Mouse (Mus musculus) midbrain, embryonic 13.5 days (tissue): Measurements from ENCODE around the gene Aadacl2. TPM values are rescaled to one million over a fixed set of nuclear protein-coding genes. Genes with fewer than 3 reads are reported as not detected.

Experiments
- ATAC-seq: fragments of 200-750 bp; cut with Nextera tagmentation; 2 replicates; pipeline ENCODE4 v1.8.0; 2017; ENCODE audit warnings: mild to moderate bottlenecking, moderate TSS enrichment, moderate library complexity
- H3K27ac ChIP-seq: fragments of 300-500 bp; sonication (generic); 2 replicates; pipeline ENCODE4 v1.5.1; 2015; ENCODE audit warnings: inconsistent platforms, mild to moderate bottlenecking, moderate library complexity
- H3K27me3 ChIP-seq: fragments of 300-500 bp; sonication (generic); 2 replicates; pipeline ENCODE4 v1.6.1; 2015; ENCODE audit warnings: mild to moderate bottlenecking, inconsistent platforms
- H3K36me3 ChIP-seq: fragments of 300-500 bp; sonication (generic); 2 replicates; pipeline ENCODE4 v1.6.1; 2015; ENCODE audit warnings: mild to moderate bottlenecking, inconsistent platforms
- H3K4me1 ChIP-seq: fragments of 300-500 bp; sonication (generic); replicated peaks from 2 replicates; pipeline ENCODE4 v1.6.1; 2015; ENCODE audit warnings: inconsistent platforms
- H3K4me2 ChIP-seq: fragments of 300-500 bp; sonication (generic); replicated peaks from 2 replicates; pipeline ENCODE4 v1.6.1; 2015; ENCODE audit warnings: moderate library complexity, mild to moderate bottlenecking, inconsistent platforms
- H3K4me3 ChIP-seq: fragments of 300-500 bp; sonication (generic); replicated peaks from 2 replicates; pipeline ENCODE4 v1.5.1; 2015; ENCODE audit warnings: mild to moderate bottlenecking, inconsistent platforms
- H3K9ac ChIP-seq: fragments of 300-500 bp; sonication (generic); replicated peaks from 2 replicates; pipeline ENCODE4 v1.6.1; 2015; ENCODE audit warnings: mild to moderate bottlenecking, inconsistent platforms
- H3K9me3 ChIP-seq: fragments of 300-500 bp; sonication (generic); 2 replicates; pipeline ENCODE4 v1.6.1; 2016; ENCODE audit warnings: mild to moderate bottlenecking, inconsistent platforms
- WGBS: fragments of 180-500 bp; shearing (Covaris S2); methylation state at CpG from one replicate; pipeline ENCODE4 v1.1.7; 2015; 5-methylcytosine and 5-hydroxymethylcytosine counted together
- polyA plus RNA-seq: library from polyadenylated mRNA; unstranded; fragments of >200 nt; fragmentation: Nextera tagmentation; extraction: Ambion mirVana; gene quantifications from 2 replicates; pipeline ENCODE4 v1.2.1, GENCODE M21; 2015

Aadacl2 gene
- polyA plus RNA-seq = not detected in 2 replicates

GRCm38 (mm10) chr3:60006443-60006842 lies at the start of gene Aadacl2:
Gene Aadacl2 (plus strand): TSS chr3:60006743.
- 87% methylated on average over 1 of the region's 1 CpGs for WGBS
- Histone ChIP-seq H3K9me3 (no peaks in the 10 kb centered on the region), H3K27ac (no peak within 1 kb of the TSS), H3K4me2 (no peak within 1 kb of the TSS), H3K27me3 (no peaks in the 10 kb centered on the region), H3K4me3 (no peak within 1 kb of the TSS), H3K9ac (no peak within 1 kb of the TSS), H3K4me1 (no peaks in the 10 kb centered on the region), H3K36me3 (no peaks in the 10 kb centered on the region)
- ATAC-seq = no peak

GRCm38 (mm10) chr3:59970891-59971290 lies 35.7 kb upstream of the Aadacl2 start:
- WGBS = 80% methylated on average over 5 of the region's 5 CpGs
- no peak overlapping the region for H3K4me2 ChIP-seq
- no peak overlapping the region for H3K27ac ChIP-seq
- no peaks in the 10 kb centered on the region for H3K27me3 ChIP-seq
- no peak overlapping the region for H3K9ac ChIP-seq
- no peak for ATAC-seq
- no peaks in the 10 kb centered on the region for H3K36me3 ChIP-seq
- no peaks in the 10 kb centered on the region for H3K9me3 ChIP-seq
- no peaks in the 10 kb centered on the region for H3K4me1 ChIP-seq
- H3K4me3 ChIP-seq = no peak overlapping the region

GRCm38 (mm10) chr3:59974591-59974990 lies 32.0 kb upstream of the Aadacl2 start:
- Histone ChIP-seq H3K4me3 (no peak overlapping the region), H3K27ac (no peak overlapping the region), H3K36me3 (no peaks in the 10 kb centered on the region), H3K4me1 (no peaks in the 10 kb centered on the region), H3K4me2 (no peak overlapping the region), H3K9me3 (no peaks in the 10 kb centered on the region), H3K27me3 (no peaks in the 10 kb centered on the region), H3K9ac (no peak overlapping the region)
- no peak for ATAC-seq

GRCm38 (mm10) chr3:60003622-60004021 lies 2.9 kb upstream of the Aadacl2 start:
- H3K27me3 ChIP-seq = no peaks in the 10 kb centered on the region
- H3K4me3 ChIP-seq = no peak overlapping the region
- no peak overlapping the region for H3K4me2 ChIP-seq
- no peak overlapping the region for H3K9ac ChIP-seq
- H3K9me3 ChIP-seq = no peaks in the 10 kb centered on the region
- no peak overlapping the region for H3K27ac ChIP-seq
- no peak for ATAC-seq
- no peaks in the 10 kb centered on the region for H3K36me3 ChIP-seq
- no peaks in the 10 kb centered on the region for H3K4me1 ChIP-seq

GRCm38 (mm10) chr3:60025417-60025816 lies 18.9 kb downstream of the Aadacl2 start, which contains the start of gene Aadac:
Gene Aadac (plus strand): TSS chr3:60025717.
- Histone ChIP-seq H3K4me1 (no peaks in the 10 kb centered on the region), H3K9ac (no peak within 1 kb of the TSS), H3K4me2 (no peak within 1 kb of the TSS), H3K36me3 (no peaks in the 10 kb centered on the region), H3K4me3 (no peak within 1 kb of the TSS), H3K9me3 (no peaks in the 10 kb centered on the region), H3K27me3 (no peaks in the 10 kb centered on the region), H3K27ac (no peak within 1 kb of the TSS)
- ATAC-seq = no peak
- 75% methylated on average over 1 of the region's 1 CpGs for WGBS

GRCm38 (mm10) chr3:60031511-60031910 lies 25.0 kb downstream of the Aadacl2 start:
- Histone ChIP-seq H3K4me3 (no peak overlapping the region), H3K4me1 (no peaks in the 10 kb centered on the region), H3K27me3 (no peaks in the 10 kb centered on the region), H3K9ac (no peak overlapping the region), H3K36me3 (no peaks in the 10 kb centered on the region), H3K9me3 (no peaks in the 10 kb centered on the region), H3K27ac (no peak overlapping the region), H3K4me2 (no peak overlapping the region)
- 93% methylated on average over 4 of the region's 4 CpGs for WGBS
- no peak for ATAC-seq

GRCm38 (mm10) chr3:60046221-60046913 lies 39.8 kb downstream of the Aadacl2 start:
- no peak overlapping the region for H3K9ac ChIP-seq
- H3K4me2 ChIP-seq = no peak overlapping the region
- H3K4me3 ChIP-seq = no peak overlapping the region
- H3K36me3 ChIP-seq = no peaks in the 10 kb centered on the region
- H3K9me3 ChIP-seq = no peaks in the 10 kb centered on the region
- no peaks in the 10 kb centered on the region for H3K27me3 ChIP-seq
- no peak overlapping the region for H3K27ac ChIP-seq
- no peak for ATAC-seq
- 88% methylated on average over 3 of the region's 3 CpGs for WGBS
- H3K4me1 ChIP-seq = no peaks in the 10 kb centered on the region

GRCm38 (mm10) chr3:60053231-60053927 lies 46.8 kb downstream of the Aadacl2 start:
- H3K4me3 ChIP-seq = no peak overlapping the region
- no peak overlapping the region for H3K4me2 ChIP-seq
- H3K36me3 ChIP-seq = no peaks in the 10 kb centered on the region
- no peak overlapping the region for H3K27ac ChIP-seq
- no peaks in the 10 kb centered on the region for H3K9me3 ChIP-seq
- no peaks in the 10 kb centered on the region for H3K27me3 ChIP-seq
- H3K9ac ChIP-seq = no peak overlapping the region
- no peak for ATAC-seq
- no peaks in the 10 kb centered on the region for H3K4me1 ChIP-seq
- WGBS = 84% methylated on average over 3 of the region's 3 CpGs

GRCm38 (mm10) chr3:60053931-60054330 lies 47.4 kb downstream of the Aadacl2 start:
- H3K27ac ChIP-seq = no peak overlapping the region
- no peak overlapping the region for H3K9ac ChIP-seq
- ATAC-seq = no peak
- H3K4me1 ChIP-seq = no peaks in the 10 kb centered on the region
- H3K27me3 ChIP-seq = no peaks in the 10 kb centered on the region
- H3K9me3 ChIP-seq = no peaks in the 10 kb centered on the region
- no peak overlapping the region for H3K4me3 ChIP-seq
- no peak overlapping the region for H3K4me2 ChIP-seq
- 89% methylated on average over 2 of the region's 2 CpGs for WGBS
- no peaks in the 10 kb centered on the region for H3K36me3 ChIP-seq

- 35% methylated on average over 3 of the region's 3 CpGs for WGBS
- H3K36me3 ChIP-seq = no peaks in the 10 kb centered on the region
- H3K27ac ChIP-seq = no peak overlapping the region
- no peak overlapping the region for H3K4me3 ChIP-seq
- H3K9me3 ChIP-seq = no peaks in the 10 kb centered on the region
- no peak for ATAC-seq
- H3K4me2 ChIP-seq = no peak overlapping the region
- no peaks in the 10 kb centered on the region for H3K27me3 ChIP-seq
- H3K9ac ChIP-seq = no peak overlapping the region
- no peaks in the 10 kb centered on the region for H3K4me1 ChIP-seq
Observed at GRCm38 (mm10) chr3:60056451-60056850, 49.9 kb downstream of the Aadacl2 start.

- Histone ChIP-seq H3K9ac (no peak overlapping the region), H3K4me3 (no peak overlapping the region), H3K36me3 (no peaks in the 10 kb centered on the region), H3K9me3 (no peaks in the 10 kb centered on the region), H3K27ac (no peak overlapping the region), H3K4me1 (no peaks in the 10 kb centered on the region), H3K4me2 (no peak overlapping the region), H3K27me3 (no peaks in the 10 kb centered on the region)
- no peak for ATAC-seq
- 88% methylated on average over 2 of the region's 2 CpGs for WGBS
Observed at GRCm38 (mm10) chr3:60057070-60057808, 50.7 kb downstream of the Aadacl2 start.

GRCm38 (mm10) chr3:60057809-60058082 lies 51.2 kb downstream of the Aadacl2 start:
- no peaks in the 10 kb centered on the region for H3K36me3 ChIP-seq
- H3K9ac ChIP-seq = no peak overlapping the region
- no peak overlapping the region for H3K4me2 ChIP-seq
- no peak overlapping the region for H3K27ac ChIP-seq
- no peaks in the 10 kb centered on the region for H3K9me3 ChIP-seq
- H3K27me3 ChIP-seq = no peaks in the 10 kb centered on the region
- no peak overlapping the region for H3K4me3 ChIP-seq
- WGBS = 88% methylated on average over 1 of the region's 1 CpGs
- no peak for ATAC-seq
- H3K4me1 ChIP-seq = no peaks in the 10 kb centered on the region
